Mouse (Mus musculus): Measurements from ENCODE around the gene Myo3b. TPM values are rescaled to one million over a fixed set of nuclear protein-coding genes. Genes with fewer than 3 reads are reported as not detected.
A peak's percentile ranks its signal among the peaks of the same experiment; 100 is the strongest.

Gene Myo3b
- polyA plus RNA-seq, 1 experiment from 2014 or later: 0.39 TPM

- H3K27me3 ChIP-seq (replicated peaks; ENCODE audit: control insufficient read depth, insufficient read depth, low read length): no peaks in the 10 kb centered on the region
- WGBS: 90% methylated on average over 4 of the region's 4 CpGs
- no peaks in the 10 kb centered on the region for H3K36me3 ChIP-seq (ENCODE audit: control insufficient read depth, insufficient read depth, low read length)
- H3K4me3 ChIP-seq (ENCODE audit: low read length): no peak overlapping the region
- H3K9me3 ChIP-seq (ENCODE audit: control insufficient read depth, low read length): no peaks in the 10 kb centered on the region
- no peak overlapping the region for H3K4me2 ChIP-seq (ENCODE audit: low read length)
- H3K9ac ChIP-seq (ENCODE audit: low read depth, low read length): no peak overlapping the region
- no peak for ATAC-seq
- peaks cover 9% of the 10 kb centered on the region for H3K4me1 ChIP-seq (ENCODE audit: control insufficient read depth, insufficient read depth, low read depth, low read length)
- no peak overlapping the region for H3K27ac ChIP-seq (ENCODE audit: low read depth, low read length)
These were observed 19.3 kb downstream of the Myo3b start for GRCm38 (mm10) chr2:70058201-70058600.

- ATAC-seq: peak; percentile 80
- Histone ChIP-seq H3K27ac (ENCODE audit: low read depth, low read length) (peak overlapping the region; percentile 48), H3K4me3 (ENCODE audit: low read length) (no peak overlapping the region), H3K9ac (ENCODE audit: low read depth, low read length) (0 out of 2 replicates have a peak overlapping the region, but pooled peaks have one; percentile 28), H3K4me2 (ENCODE audit: low read length) (no peak overlapping the region), H3K27me3 (replicated peaks; ENCODE audit: control insufficient read depth, insufficient read depth, low read length) (no peaks in the 10 kb centered on the region), H3K36me3 (ENCODE audit: control insufficient read depth, insufficient read depth, low read length) (no peaks in the 10 kb centered on the region), H3K4me1 (ENCODE audit: control insufficient read depth, insufficient read depth, low read depth, low read length) (peaks cover 14% of the 10 kb centered on the region), H3K9me3 (ENCODE audit: control insufficient read depth, low read length) (no peaks in the 10 kb centered on the region)
- 32% methylated on average over 11 of the region's 11 CpGs for WGBS
These were observed 21.7 kb downstream of the Myo3b start for GRCm38 (mm10) chr2:70060359-70061345.

GRCm38 (mm10) chr2:70065116-70065515 lies 26.2 kb downstream of the Myo3b start:
- ATAC-seq: no peak
- H3K4me1 ChIP-seq (ENCODE audit: control insufficient read depth, insufficient read depth, low read depth, low read length): peaks cover 17% of the 10 kb centered on the region

GRCm38 (mm10) chr2:70065729-70066300 lies 26.9 kb downstream of the Myo3b start:
- no peak overlapping the region; the same call in 1 of the 2 replicates for H3K9ac ChIP-seq (ENCODE audit: low read depth, low read length)
- WGBS: 36% methylated on average over 7 of the region's 7 CpGs
- no peaks in the 10 kb centered on the region for H3K36me3 ChIP-seq (ENCODE audit: control insufficient read depth, insufficient read depth, low read length)
- no peak overlapping the region for H3K4me2 ChIP-seq (ENCODE audit: low read length)
- ATAC-seq: peak; percentile 59; the same call in 1 of the 2 replicates
- peak overlapping the region; percentile 25; the same call in 1 of the 2 replicates for H3K27ac ChIP-seq (ENCODE audit: low read depth, low read length)
- H3K4me3 ChIP-seq (ENCODE audit: low read length): no peak overlapping the region
- H3K27me3 ChIP-seq (replicated peaks; ENCODE audit: control insufficient read depth, insufficient read depth, low read length): no peaks in the 10 kb centered on the region
- H3K4me1 ChIP-seq (ENCODE audit: control insufficient read depth, insufficient read depth, low read depth, low read length): peaks cover 10% of the 10 kb centered on the region
- no peaks in the 10 kb centered on the region for H3K9me3 ChIP-seq (ENCODE audit: control insufficient read depth, low read length)

More at GRCm38 (mm10) chr2:70065116-70065515, 26.2 kb downstream of the Myo3b start:
- Histone ChIP-seq H3K9me3 (ENCODE audit: control insufficient read depth, low read length) (no peaks in the 10 kb centered on the region), H3K4me3 (ENCODE audit: low read length) (no peak overlapping the region), H3K4me2 (ENCODE audit: low read length) (no peak overlapping the region), H3K36me3 (ENCODE audit: control insufficient read depth, insufficient read depth, low read length) (no peaks in the 10 kb centered on the region), H3K9ac (ENCODE audit: low read depth, low read length) (no peak overlapping the region), H3K27me3 (replicated peaks; ENCODE audit: control insufficient read depth, insufficient read depth, low read length) (no peaks in the 10 kb centered on the region), H3K27ac (ENCODE audit: low read depth, low read length) (no peak overlapping the region; the same call in 1 of the 2 replicates)
- WGBS: 92% methylated on average over 6 of the region's 6 CpGs

GRCm38 (mm10) chr2:70066338-70067022 lies 27.6 kb downstream of the Myo3b start:
- no peaks in the 10 kb centered on the region for H3K27me3 ChIP-seq (replicated peaks; ENCODE audit: control insufficient read depth, insufficient read depth, low read length)
- no peak overlapping the region for H3K9ac ChIP-seq (ENCODE audit: low read depth, low read length)
- H3K36me3 ChIP-seq (ENCODE audit: control insufficient read depth, insufficient read depth, low read length): no peaks in the 10 kb centered on the region
- H3K4me2 ChIP-seq (ENCODE audit: low read length): no peak overlapping the region
- H3K4me3 ChIP-seq (ENCODE audit: low read length): no peak overlapping the region
- ATAC-seq: no peak
- no peaks in the 10 kb centered on the region for H3K9me3 ChIP-seq (ENCODE audit: control insufficient read depth, low read length)
- peaks cover 8% of the 10 kb centered on the region for H3K4me1 ChIP-seq (ENCODE audit: control insufficient read depth, insufficient read depth, low read depth, low read length)
- H3K27ac ChIP-seq (ENCODE audit: low read depth, low read length): no peak overlapping the region
- 48% methylated on average over 6 of the region's 6 CpGs for WGBS

- Histone ChIP-seq H3K4me1 (ENCODE audit: control insufficient read depth, insufficient read depth, low read depth, low read length) (peaks cover 8% of the 10 kb centered on the region), H3K27me3 (replicated peaks; ENCODE audit: control insufficient read depth, insufficient read depth, low read length) (no peaks in the 10 kb centered on the region), H3K4me3 (ENCODE audit: low read length) (no peak overlapping the region), H3K9me3 (ENCODE audit: control insufficient read depth, low read length) (no peaks in the 10 kb centered on the region), H3K27ac (ENCODE audit: low read depth, low read length) (no peak overlapping the region), H3K36me3 (ENCODE audit: control insufficient read depth, insufficient read depth, low read length) (no peaks in the 10 kb centered on the region), H3K9ac (ENCODE audit: low read depth, low read length) (no peak overlapping the region), H3K4me2 (ENCODE audit: low read length) (no peak overlapping the region)
- no peak for ATAC-seq
- 86% methylated on average over 5 of the region's 5 CpGs for WGBS
These were observed 30.9 kb downstream of the Myo3b start for GRCm38 (mm10) chr2:70069861-70070260.

- ATAC-seq: no peak
- 71% methylated on average over 17 of the region's 17 CpGs for WGBS
- Histone ChIP-seq H3K27me3 (replicated peaks; ENCODE audit: control insufficient read depth, insufficient read depth, low read length) (no peaks in the 10 kb centered on the region), H3K27ac (ENCODE audit: low read depth, low read length) (no peak overlapping the region), H3K9me3 (ENCODE audit: control insufficient read depth, low read length) (no peaks in the 10 kb centered on the region), H3K4me3 (ENCODE audit: low read length) (no peak overlapping the region), H3K4me1 (ENCODE audit: control insufficient read depth, insufficient read depth, low read depth, low read length) (no peaks in the 10 kb centered on the region), H3K9ac (ENCODE audit: low read depth, low read length) (no peak overlapping the region), H3K4me2 (ENCODE audit: low read length) (no peak overlapping the region; the same call in 1 of the 2 replicates), H3K36me3 (ENCODE audit: control insufficient read depth, insufficient read depth, low read length) (no peaks in the 10 kb centered on the region)
These were observed 44.6 kb downstream of the Myo3b start for GRCm38 (mm10) chr2:70083444-70084020.

- Histone ChIP-seq H3K27me3 (replicated peaks; ENCODE audit: control insufficient read depth, insufficient read depth, low read length) (no peaks in the 10 kb centered on the region), H3K4me1 (ENCODE audit: control insufficient read depth, insufficient read depth, low read depth, low read length) (no peaks in the 10 kb centered on the region), H3K4me3 (ENCODE audit: low read length) (no peak overlapping the region), H3K4me2 (ENCODE audit: low read length) (no peak overlapping the region), H3K36me3 (ENCODE audit: control insufficient read depth, insufficient read depth, low read length) (no peaks in the 10 kb centered on the region), H3K9me3 (ENCODE audit: control insufficient read depth, low read length) (no peaks in the 10 kb centered on the region), H3K9ac (ENCODE audit: low read depth, low read length) (no peak overlapping the region), H3K27ac (ENCODE audit: low read depth, low read length) (no peak overlapping the region)
- ATAC-seq: no peak
- 78% methylated on average over 2 of the region's 2 CpGs for WGBS
These were observed 52.3 kb downstream of the Myo3b start for GRCm38 (mm10) chr2:70091261-70091660.
